Mouse (Mus musculus) ES-Bruce4 (cell line): ENCODE measurements at regions not wholly inside any gene's neighbourhood (a gene's known extent, or its start where the extent isn't known, plus 50 kb on each side); places are given as distances from the start of the nearest gene placed in this dataset.

Source experiments
- EP300 ChIP-seq: IDR thresholded peaks from 2 replicates; pipeline ENCODE4 v1.6.1; 2011; ENCODE audit warnings: low read depth, low read length; ENCODE audit not compliant: insufficient read depth
- POLR2A ChIP-seq: IDR thresholded peaks from one replicate; pipeline ENCODE4 v1.8.1; 2011; ENCODE audit warnings: low read length; ENCODE audit not compliant: insufficient read depth

- no peak for TF ChIP-seq POLR2A
- no peak for TF ChIP-seq EP300
Measured at GRCm38 (mm10) chr16:49388135-49388534, 310.9 kb upstream of the Ift57 start.
